Mouse (Mus musculus): ENCODE results near the gene Gpr171.
"Not testable (repeated sequence)": the region's sequence is repeated elsewhere in the genome, so short reads cannot be mapped to it uniquely, and the experiment has no call there.

Gpr171 gene

GRCm38 (mm10) chr3:59113973-59114517, 12.4 kb upstream of the Gpr171 start:
- DNase-seq (ENCODE audit: low read depth), result no peak

- not testable (repeated sequence) for DNase-seq (ENCODE audit: low read depth)
Observed at GRCm38 (mm10) chr3:59113291-59113690, 11.7 kb upstream of the Gpr171 start.

GRCm38 (mm10) chr3:59111944-59112343, 10.3 kb upstream of the Gpr171 start:
- no peak for DNase-seq (ENCODE audit: low read depth)

GRCm38 (mm10) chr3:59109834-59110233, 8.2 kb upstream of the Gpr171 start:
- not testable (repeated sequence) for DNase-seq (ENCODE audit: low read depth)

GRCm38 (mm10) chr3:59107439-59107838, 5.8 kb upstream of the Gpr171 start:
- no peak for DNase-seq (ENCODE audit: low read depth)

GRCm38 (mm10) chr3:59104462-59104861, 2.8 kb upstream of the Gpr171 start:
- no peak for DNase-seq (ENCODE audit: low read depth)

- peak; percentile 62 for DNase-seq (ENCODE audit: low read depth)
Observed at GRCm38 (mm10) chr3:59102146-59102545, 525 bp upstream of the Gpr171 start.

- peak; percentile 46 for DNase-seq (ENCODE audit: low read depth)
Observed at GRCm38 (mm10) chr3:59098540-59098939, 3.1 kb downstream of the Gpr171 start.

GRCm38 (mm10) chr3:59097421-59097820, 4.2 kb downstream of the Gpr171 start:
- DNase-seq (ENCODE audit: low read depth), result no peak

- DNase-seq (ENCODE audit: low read depth), result no peak
Observed at GRCm38 (mm10) chr3:59092702-59093101, 8.9 kb downstream of the Gpr171 start.

- DNase-seq (ENCODE audit: low read depth), result peak; percentile 87
Observed at GRCm38 (mm10) chr3:59080919-59081318, 20.7 kb downstream of the Gpr171 start.

GRCm38 (mm10) chr3:59080293-59080916, 21.2 kb downstream of the Gpr171 start:
- no peak for DNase-seq (ENCODE audit: low read depth)

GRCm38 (mm10) chr3:59079327-59079726, 22.3 kb downstream of the Gpr171 start:
- DNase-seq (ENCODE audit: low read depth), result peak; percentile 93

- DNase-seq (ENCODE audit: low read depth), result no peak
Observed at GRCm38 (mm10) chr3:59078585-59078984, 23.0 kb downstream of the Gpr171 start.

- peak; percentile 73 for DNase-seq (ENCODE audit: low read depth)
Observed at GRCm38 (mm10) chr3:59077278-59077677, 24.3 kb downstream of the Gpr171 start.

- not testable (repeated sequence) for DNase-seq (ENCODE audit: low read depth)
Observed at GRCm38 (mm10) chr3:59069071-59069470, 32.5 kb downstream of the Gpr171 start.

GRCm38 (mm10) chr3:59066558-59067294, 34.9 kb downstream of the Gpr171 start:
- DNase-seq (ENCODE audit: low read depth), result no peak

GRCm38 (mm10) chr3:59065937-59066336, 35.7 kb downstream of the Gpr171 start:
- DNase-seq (ENCODE audit: low read depth), result no peak

- no peak for DNase-seq (ENCODE audit: low read depth)
Observed at GRCm38 (mm10) chr3:59063431-59063830, 38.2 kb downstream of the Gpr171 start.

GRCm38 (mm10) chr3:59062141-59062540, 39.5 kb downstream of the Gpr171 start:
- peak; percentile 70 for DNase-seq (ENCODE audit: low read depth)

- DNase-seq (ENCODE audit: low read depth), result no peak
Observed at GRCm38 (mm10) chr3:59060131-59060530, 41.5 kb downstream of the Gpr171 start.

- peak; percentile 78 for DNase-seq (ENCODE audit: low read depth)
Observed at GRCm38 (mm10) chr3:59059022-59059541, 42.5 kb downstream of the Gpr171 start.
